Mouse (Mus musculus): Measurements from ENCODE around the gene Cux1.

Gene Cux1

GRCm38 (mm10) chr5:136535204-136535603 lies 32.1 kb downstream of the Cux1 start:
- no peak for DNase-seq

- peak; percentile 60 for DNase-seq
Observed at GRCm38 (mm10) chr5:136533371-136534276, 33.7 kb downstream of the Cux1 start.

GRCm38 (mm10) chr5:136531674-136532365 lies 35.5 kb downstream of the Cux1 start:
- DNase-seq, result no peak

- peak; percentile 76 for DNase-seq
Observed at GRCm38 (mm10) chr5:136530931-136531330, 36.4 kb downstream of the Cux1 start.

GRCm38 (mm10) chr5:136529165-136529564 lies 38.1 kb downstream of the Cux1 start:
- no peak for DNase-seq

GRCm38 (mm10) chr5:136527871-136528270 lies 39.4 kb downstream of the Cux1 start:
- no peak for DNase-seq

GRCm38 (mm10) chr5:136526545-136526909 lies 40.8 kb downstream of the Cux1 start:
- no peak for DNase-seq

- no peak for DNase-seq
Observed at GRCm38 (mm10) chr5:136525896-136526544, 41.3 kb downstream of the Cux1 start.

- no peak for DNase-seq
Observed at GRCm38 (mm10) chr5:136522843-136523463, 44.3 kb downstream of the Cux1 start.

- no peak for DNase-seq
Observed at GRCm38 (mm10) chr5:136521656-136522055, 45.6 kb downstream of the Cux1 start.

GRCm38 (mm10) chr5:136518648-136519437 lies 48.4 kb downstream of the Cux1 start:
- DNase-seq, result no peak

- no peak for DNase-seq
Observed at GRCm38 (mm10) chr5:136517510-136517909, 49.8 kb downstream of the Cux1 start.

- no peak for DNase-seq
Observed at GRCm38 (mm10) chr5:136516593-136516992, 50.7 kb downstream of the Cux1 start.

- peak; percentile 60 for DNase-seq
Observed at GRCm38 (mm10) chr5:136514049-136514677, 53.1 kb downstream of the Cux1 start.

- no peak for DNase-seq
Observed at GRCm38 (mm10) chr5:136512103-136512674, 55.1 kb downstream of the Cux1 start.

- DNase-seq, result no peak
Observed at GRCm38 (mm10) chr5:136511378-136511777, 55.9 kb downstream of the Cux1 start.

- DNase-seq, result no peak
Observed at GRCm38 (mm10) chr5:136510609-136511008, 56.7 kb downstream of the Cux1 start.

GRCm38 (mm10) chr5:136507629-136508028 lies 59.7 kb downstream of the Cux1 start:
- DNase-seq, result no peak

- DNase-seq, result no peak
Observed at GRCm38 (mm10) chr5:136506262-136506661, 61.0 kb downstream of the Cux1 start.

- DNase-seq, result no peak
Observed at GRCm38 (mm10) chr5:136502491-136503086, 64.7 kb downstream of the Cux1 start.

- no peak for DNase-seq
Observed at GRCm38 (mm10) chr5:136500307-136500871, 66.9 kb downstream of the Cux1 start.
